Mouse (Mus musculus) telencephalon, adult 2 months (tissue): ENCODE data around the gene Olfr1101.

ENCODE experiments used
- DNase-seq: peaks from one replicate; pipeline ENCODE4 v3.0.0-alpha.2; 2011; ENCODE audit warnings: low read depth, low spot score

Olfr1101 gene

GRCm38 (mm10) chr2:86991121-86991520 lies at the start of gene Olfr1101:
TSS of gene Olfr1101 (minus strand) at chr2:86991221.
- DNase-seq, result no peak

GRCm38 (mm10) chr2:87036431-87036830 lies 45.4 kb upstream of the Olfr1101 start, which contains the start of gene Olfr1105:
TSS of gene Olfr1105 (minus strand) at chr2:87036531.
- no peak for DNase-seq

GRCm38 (mm10) chr2:87026980-87027379 lies 36.0 kb upstream of the Olfr1101 start, which contains the start of gene Olfr1104:
TSS of gene Olfr1104 (minus strand) at chr2:87027080.
- no peak for DNase-seq

GRCm38 (mm10) chr2:86998098-86998497 lies 7.1 kb upstream of the Olfr1101 start, which contains the start of gene Olfr1102:
TSS of gene Olfr1102 (plus strand) at chr2:86998398.
- DNase-seq, result no peak

DNA sequence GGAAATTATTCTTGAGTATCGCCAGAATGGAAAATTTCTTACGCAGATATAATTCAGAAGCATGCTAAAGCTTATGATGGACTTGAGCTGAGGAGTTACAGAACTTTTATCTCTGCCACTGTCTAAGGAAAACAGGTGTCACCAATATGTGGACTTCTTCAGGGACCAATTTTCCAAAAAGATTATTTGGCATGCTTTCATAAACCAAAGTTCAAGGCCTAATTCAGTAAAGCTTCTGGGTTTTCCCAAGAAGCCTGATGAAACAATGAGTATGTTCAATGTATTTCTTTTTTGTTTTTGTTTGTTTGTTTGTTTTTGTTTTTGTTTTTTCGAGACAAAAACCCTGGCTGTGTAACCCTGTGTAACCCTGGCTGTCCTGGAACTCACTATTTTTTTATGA lies 11.2 kb downstream of the Olfr1101 start, which contains the start of gene Olfr1100:
Gene Olfr1100 (minus strand): TSS at position 101 of the 400 bp plus-strand sequence.
- DNase-seq, result no peak

GRCm38 (mm10) chr2:86960593-86960992 lies 30.4 kb downstream of the Olfr1101 start, which contains the start of gene Olfr1099:
TSS of gene Olfr1099 (minus strand) at chr2:86960693.
- no peak for DNase-seq
